Mouse (Mus musculus) stomach, postnatal 0 days (tissue): Measurements from ENCODE around the gene Nemp1. TPM values are rescaled to one million over a fixed set of nuclear protein-coding genes. Genes with fewer than 3 reads are reported as not detected.
"Not testable (repeated sequence)": the region's sequence is repeated elsewhere in the genome, so short reads cannot be mapped to it uniquely, and the experiment has no call there.

Experiments
- ATAC-seq: fragments of 200-750 bp; cut with Nextera tagmentation; 2 replicates; pipeline ENCODE4 v1.8.0; 2017; ENCODE audit not compliant: low FRiP score, low TSS enrichment
- DNase-seq: peaks from one replicate; pipeline ENCODE4 v3.0.0-alpha.2; 2016; ENCODE audit warnings: low spot score
- H3K27ac ChIP-seq: fragments of 300-500 bp; sonication (generic); replicated peaks from 2 replicates; pipeline ENCODE4 v1.5.1; 2014; ENCODE audit warnings: mild to moderate bottlenecking, control low read depth
- H3K27me3 ChIP-seq: fragments of 300-500 bp; sonication (generic); 2 replicates; pipeline ENCODE4 v1.6.1; 2014; ENCODE audit warnings: low read length; ENCODE audit not compliant: control insufficient read depth, insufficient read depth
- H3K36me3 ChIP-seq: fragments of 300-500 bp; sonication (generic); 2 replicates; pipeline ENCODE4 v1.6.1; 2014; ENCODE audit warnings: low read length, mixed read lengths; ENCODE audit not compliant: control insufficient read depth, insufficient read depth
- H3K4me1 ChIP-seq: fragments of 300-500 bp; sonication (generic); replicated peaks from 2 replicates; pipeline ENCODE4 v1.6.1; 2014; ENCODE audit warnings: antibody characterized with exemption; ENCODE audit not compliant: control insufficient read depth, insufficient read depth
- H3K4me2 ChIP-seq: fragments of 300-500 bp; sonication (generic); replicated peaks from 2 replicates; pipeline ENCODE4 v1.6.1; 2014; ENCODE audit warnings: low read depth, mild to moderate bottlenecking, control low read depth, moderate library complexity
- H3K4me3 ChIP-seq: fragments of 300-500 bp; sonication (generic); 2 replicates; pipeline ENCODE4 v1.5.1; 2014; ENCODE audit warnings: low read depth, low read length, control low read depth
- H3K9ac ChIP-seq: fragments of 300-500 bp; sonication (generic); 2 replicates; pipeline ENCODE4 v1.6.1; 2014; ENCODE audit warnings: mild to moderate bottlenecking, low read length, control low read depth, mixed read lengths
- H3K9me3 ChIP-seq: fragments of 300-500 bp; sonication (generic); 2 replicates; pipeline ENCODE4 v1.6.1; 2016; ENCODE audit warnings: low read length; ENCODE audit not compliant: control insufficient read depth
- CTCF ChIP-seq: IDR thresholded peaks from 2 replicates; pipeline ENCODE4 v1.5.1; 2016; ENCODE audit warnings: antibody characterized with exemption, low read depth, mild to moderate bottlenecking, moderate library complexity
- EP300 ChIP-seq: optimal IDR thresholded peaks from 2 replicates; pipeline ENCODE3; 2016; ENCODE audit warnings: antibody characterized with exemption
- WGBS: fragments of 180-500 bp; shearing (Covaris S2); extraction: QIAGEN DNeasy Blood & Tissue Kit; methylation state at CpG from one replicate; pipeline ENCODE4 v1.1.7; 2014; 5-methylcytosine and 5-hydroxymethylcytosine counted together
- polyA plus RNA-seq: library from polyadenylated mRNA; unstranded; fragments of >200 nt; fragmentation: Nextera tagmentation; extraction: Ambion mirVana; gene quantifications from 2 replicates; pipeline ENCODE4 v1.2.1, GENCODE M21; 2015

The Nemp1 gene
- polyA plus RNA-seq, 1 experiment from 2014 or later: 4.1 TPM

DNA sequence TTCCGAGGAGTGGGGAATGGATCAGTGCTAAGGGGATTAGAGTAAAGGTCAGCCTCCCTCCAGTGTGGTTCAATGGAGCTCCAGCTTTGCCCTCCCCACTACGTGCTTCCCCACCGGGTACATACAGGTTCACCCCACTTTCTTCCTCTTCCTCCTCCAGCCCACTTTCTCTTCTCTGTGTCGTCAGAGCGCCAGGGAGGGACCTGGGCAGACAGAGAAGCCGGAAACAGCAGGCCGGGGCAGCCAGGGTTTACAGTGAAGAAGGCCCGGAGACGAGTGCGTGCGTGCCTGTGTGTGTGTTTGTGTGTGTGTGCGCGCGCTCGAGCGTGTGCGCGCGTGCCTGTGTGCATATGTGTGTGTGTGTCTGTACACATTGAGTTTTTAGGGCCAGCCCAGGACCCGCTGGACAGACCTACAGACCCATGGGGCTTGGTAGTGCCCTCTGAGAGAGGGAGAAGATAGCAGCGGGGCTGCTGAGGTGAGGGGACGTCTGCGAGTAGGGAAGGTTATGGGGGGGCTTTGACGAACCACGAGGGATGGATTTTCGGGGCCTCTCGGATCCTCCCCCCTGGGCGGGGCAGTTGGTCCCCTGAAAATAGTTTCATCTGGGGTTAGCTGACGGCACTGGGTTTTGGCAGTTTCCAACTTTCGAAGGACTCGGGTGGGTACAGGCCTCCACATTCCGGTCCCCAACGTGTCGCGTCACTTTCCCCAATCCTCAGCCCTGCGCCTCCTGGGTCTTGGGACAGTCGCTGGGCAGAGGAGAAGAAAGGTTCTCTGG is 23.7 kb upstream of the Nemp1 start, which contains the start of gene Stat6:
TSS of gene Stat6 (plus strand) at position 215 of the 781 bp plus-strand sequence.
- peak within 1 kb of the TSS; percentile 99 for H3K27ac ChIP-seq
- WGBS: 4% methylated on average over 36 of the region's 37 CpGs
- H3K36me3 ChIP-seq: no peaks in the 10 kb centered on the region
- peak within 1 kb of the TSS; percentile 65 for H3K4me3 ChIP-seq
- peak within 1 kb of the TSS; percentile 90 for H3K9ac ChIP-seq
- H3K9me3 ChIP-seq: no peaks in the 10 kb centered on the region
- DNase-seq (peak; percentile 87), ATAC-seq (peak; percentile 76)
- H3K4me2 ChIP-seq: peak within 1 kb of the TSS; percentile 88
- peaks cover 4% of the 10 kb centered on the region; the same call in 1 of the 2 replicates for H3K4me1 ChIP-seq
- no peaks in the 10 kb centered on the region for H3K27me3 ChIP-seq
- TF ChIP-seq EP300 (no peak), CTCF (no peak)

DNA sequence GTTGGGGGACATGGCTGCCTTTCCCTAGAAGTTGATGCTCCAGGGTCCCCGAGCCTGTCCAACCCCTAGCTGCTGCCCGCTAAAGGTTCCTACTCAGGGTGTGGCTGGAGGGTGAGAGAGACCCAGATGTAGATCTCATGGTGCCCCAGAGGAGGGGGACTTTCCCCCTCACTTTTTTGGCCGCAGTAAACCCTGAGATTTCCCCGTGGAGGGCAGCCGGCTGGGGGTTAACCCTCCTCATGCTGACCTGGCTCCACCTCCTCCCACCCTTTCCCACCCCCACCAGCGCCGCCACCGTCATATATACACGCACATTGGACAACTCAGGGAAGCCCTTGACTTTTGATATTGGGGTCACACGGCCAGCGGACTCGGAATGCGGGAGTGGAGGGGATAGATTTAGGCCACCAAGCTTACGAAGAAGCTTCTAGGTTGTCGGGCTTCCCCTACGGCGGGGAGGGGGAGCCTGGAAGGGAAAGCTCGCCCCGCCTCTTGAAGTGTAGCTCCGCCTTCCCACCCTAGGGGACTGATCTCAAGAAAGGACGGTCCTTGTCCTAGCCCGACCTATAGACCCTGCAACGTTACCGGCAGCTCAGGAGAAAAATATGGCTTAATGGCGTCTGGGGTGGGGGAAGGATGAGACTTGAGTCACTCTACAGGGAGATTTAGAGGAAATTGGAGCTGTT is 23.0 kb upstream of the Nemp1 start:
- Histone ChIP-seq H3K4me3 (peak overlapping the region; percentile 65), H3K9ac (peak overlapping the region; percentile 90), H3K4me1 (peaks cover 4% of the 10 kb centered on the region; the same call in 1 of the 2 replicates), H3K27ac (peak overlapping the region; percentile 99), H3K4me2 (peak overlapping the region; percentile 88), H3K36me3 (0 out of 2 replicates have a peak, but pooled peaks cover 3% of the 10 kb centered on the region), H3K9me3 (no peaks in the 10 kb centered on the region), H3K27me3 (no peaks in the 10 kb centered on the region)
- no peak for TF ChIP-seq EP300
- TF ChIP-seq CTCF: 0 out of 2 replicates have a peak, but pooled peaks have one; percentile 22
- 1% methylated on average over 24 of the region's 25 CpGs for WGBS
- DNase-seq (peak; percentile 83), ATAC-seq (peak; percentile 48)

DNA sequence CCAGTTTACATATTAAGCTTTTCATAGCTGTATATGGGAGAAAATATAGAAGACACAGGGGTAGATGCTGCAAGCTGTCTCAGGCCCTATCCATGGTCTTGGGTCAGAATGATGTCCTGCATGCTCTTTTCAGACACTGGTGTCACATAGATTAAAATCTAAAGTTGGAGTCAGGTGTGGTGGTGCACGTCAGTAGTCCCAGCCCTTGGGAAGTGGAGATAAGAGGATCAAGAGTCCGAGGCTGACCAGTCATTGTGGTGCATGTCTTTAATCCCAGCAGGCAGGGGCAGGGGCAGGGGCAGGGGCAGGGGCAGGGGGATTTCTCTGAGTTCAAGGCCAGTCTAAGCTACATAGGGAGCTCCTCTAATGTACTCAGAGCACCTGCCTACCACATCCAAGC is 20.9 kb upstream of the Nemp1 start:
- H3K4me2 ChIP-seq: no peak overlapping the region
- no peak for ATAC-seq

DNA sequence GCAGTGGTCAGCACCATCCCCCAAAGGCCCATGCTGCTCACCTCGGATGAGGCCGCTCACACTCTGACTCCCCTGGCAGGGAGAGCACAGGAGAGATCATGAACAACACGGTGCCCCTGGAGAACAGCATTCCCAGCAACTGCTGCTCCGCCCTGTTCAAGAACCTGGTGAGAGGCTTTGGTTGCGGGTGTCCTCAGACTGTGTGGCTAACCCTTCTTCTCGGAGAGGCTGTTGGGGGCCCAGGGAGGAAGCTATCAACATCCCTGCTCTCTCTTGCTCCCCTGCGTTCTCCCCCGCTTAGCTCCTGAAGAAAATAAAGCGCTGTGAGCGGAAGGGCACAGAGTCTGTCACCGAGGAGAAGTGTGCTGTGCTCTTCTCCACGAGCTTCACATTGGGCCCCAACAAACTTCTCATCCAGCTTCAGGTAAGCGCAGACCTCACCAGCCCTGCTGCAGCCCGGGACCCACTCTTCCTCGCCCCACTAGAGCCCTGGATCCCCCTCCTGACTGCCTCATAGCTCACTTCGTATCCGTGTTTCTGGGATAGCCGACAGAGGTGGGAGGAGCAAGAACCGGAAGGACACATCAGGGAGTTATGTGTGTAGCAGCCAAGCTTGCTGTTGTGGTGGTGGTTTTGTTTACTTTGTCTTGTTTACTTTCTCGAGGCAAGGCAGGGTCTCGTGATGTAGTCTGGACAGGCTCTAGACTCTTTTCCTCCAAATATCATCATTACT is 13.6 kb upstream of the Nemp1 start:
- no peak overlapping the region for H3K4me2 ChIP-seq
- peak overlapping the region; percentile 40; the same call in 1 of the 2 replicates for H3K27ac ChIP-seq
- DNase-seq: no peak

More for the DNA sequence above, 20.9 kb upstream of the Nemp1 start:
- no peaks in the 10 kb centered on the region for H3K27me3 ChIP-seq
- no peaks in the 10 kb centered on the region for H3K9me3 ChIP-seq
- H3K36me3 ChIP-seq: peaks cover 6% of the 10 kb centered on the region
- no peak overlapping the region for H3K4me3 ChIP-seq
- peaks cover 4% of the 10 kb centered on the region; the same call in 1 of the 2 replicates for H3K4me1 ChIP-seq
- H3K27ac ChIP-seq: no peak overlapping the region
- TF ChIP-seq CTCF: no peak
- TF ChIP-seq EP300: no peak
- DNase-seq: no peak
- H3K9ac ChIP-seq: no peak overlapping the region
- WGBS: 57% methylated on average over 2 of the region's 2 CpGs

DNA sequence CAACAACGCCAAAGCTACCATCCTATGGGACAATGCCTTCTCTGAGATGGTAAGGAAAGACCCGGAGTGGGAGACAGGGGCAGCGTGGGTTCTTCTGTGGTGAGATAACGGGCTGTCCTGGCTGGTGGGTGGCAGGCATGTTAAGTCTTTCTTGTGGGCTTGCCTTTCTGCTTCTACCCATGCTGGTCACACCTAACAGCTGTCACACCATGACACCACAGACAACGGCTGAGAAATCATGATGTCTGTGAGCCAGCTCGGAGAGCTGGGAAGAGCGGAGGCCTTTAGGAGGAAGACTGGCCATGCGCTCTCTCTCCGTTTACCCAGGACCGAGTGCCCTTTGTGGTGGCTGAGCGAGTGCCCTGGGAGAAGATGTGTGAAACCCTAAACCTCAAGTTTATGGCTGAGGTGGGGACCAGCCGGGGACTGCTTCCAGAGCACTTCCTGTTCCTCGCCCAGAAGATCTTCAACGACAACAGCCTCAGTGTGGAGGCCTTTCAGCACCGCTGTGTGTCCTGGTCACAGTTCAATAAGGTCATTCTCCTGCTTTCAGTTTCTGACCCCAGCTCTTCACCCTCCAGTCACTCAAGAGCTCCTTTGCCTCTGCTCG is 11.6 kb upstream of the Nemp1 start:
- Histone ChIP-seq H3K27ac (no peak overlapping the region), H3K4me1 (no peaks in the 10 kb centered on the region), H3K36me3 (peaks cover 46% of the 10 kb centered on the region), H3K9ac (no peak overlapping the region), H3K27me3 (no peaks in the 10 kb centered on the region), H3K4me3 (no peak overlapping the region), H3K4me2 (no peak overlapping the region), H3K9me3 (no peaks in the 10 kb centered on the region)
- ATAC-seq (no peak), DNase-seq (no peak)
- TF ChIP-seq CTCF: no peak
- TF ChIP-seq EP300: no peak
- 79% methylated on average over 16 of the region's 16 CpGs for WGBS

More for the DNA sequence above, 13.6 kb upstream of the Nemp1 start:
- H3K27me3 ChIP-seq: no peaks in the 10 kb centered on the region
- peak; percentile 16; the same call in 1 of the 2 replicates for ATAC-seq
- H3K9me3 ChIP-seq: no peaks in the 10 kb centered on the region
- WGBS: 49% methylated on average over 21 of the region's 21 CpGs
- H3K4me1 ChIP-seq: no peaks in the 10 kb centered on the region
- no peak overlapping the region for H3K9ac ChIP-seq
- TF ChIP-seq CTCF (no peak), EP300 (no peak)
- H3K4me3 ChIP-seq: no peak overlapping the region
- peaks cover 46% of the 10 kb centered on the region for H3K36me3 ChIP-seq

DNA sequence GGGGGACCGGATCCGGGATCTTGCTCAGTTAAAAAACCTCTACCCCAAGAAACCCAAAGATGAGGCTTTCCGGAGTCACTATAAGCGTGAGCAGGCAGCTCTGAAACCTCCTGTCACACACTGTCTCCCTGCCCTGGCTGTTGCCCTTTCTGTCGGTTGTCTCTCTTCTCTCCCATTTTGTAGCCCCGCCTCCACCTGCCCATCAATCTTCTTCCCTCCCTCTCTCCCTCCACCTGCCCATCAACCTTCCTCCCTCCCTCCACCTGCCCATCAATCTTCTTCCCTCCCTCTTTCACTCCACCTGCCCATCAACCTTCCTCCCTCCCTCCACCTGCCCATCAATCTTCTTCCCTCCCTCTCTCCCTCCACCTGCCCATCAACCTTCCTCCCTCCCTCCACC is 9.1 kb upstream of the Nemp1 start:
- DNase-seq, H3K4me2 ChIP-seq, H3K9ac ChIP-seq, H3K9me3 ChIP-seq, H3K27ac ChIP-seq, ATAC-seq, H3K27me3 ChIP-seq, H3K4me3 ChIP-seq: not testable (repeated sequence)
- peaks cover 12% of the 10 kb centered on the region for H3K4me1 ChIP-seq
- WGBS: 68% methylated on average over 6 of the region's 6 CpGs
- H3K36me3 ChIP-seq: peaks cover 32% of the 10 kb centered on the region
